Mouse (Mus musculus): ENCODE data around the gene Calm3. TPM values are rescaled to one million over a fixed set of nuclear protein-coding genes. Genes with fewer than 3 reads are reported as not detected.

Gene Calm3
- total RNA-seq, 4 experiments from 2014 or later = 1,722 to 2,104 (median 1,900) TPM

GRCm38 (mm10) chr7:16891641-16892351 lies 32.1 kb downstream of the Calm3 start, which contains the start of gene Gng8:
Gene Gng8 (plus strand): TSS chr7:16891786.
- DNase-seq (ENCODE audit: low spot score in 2 of 2) = peak; percentile 76 to 86

DNA sequence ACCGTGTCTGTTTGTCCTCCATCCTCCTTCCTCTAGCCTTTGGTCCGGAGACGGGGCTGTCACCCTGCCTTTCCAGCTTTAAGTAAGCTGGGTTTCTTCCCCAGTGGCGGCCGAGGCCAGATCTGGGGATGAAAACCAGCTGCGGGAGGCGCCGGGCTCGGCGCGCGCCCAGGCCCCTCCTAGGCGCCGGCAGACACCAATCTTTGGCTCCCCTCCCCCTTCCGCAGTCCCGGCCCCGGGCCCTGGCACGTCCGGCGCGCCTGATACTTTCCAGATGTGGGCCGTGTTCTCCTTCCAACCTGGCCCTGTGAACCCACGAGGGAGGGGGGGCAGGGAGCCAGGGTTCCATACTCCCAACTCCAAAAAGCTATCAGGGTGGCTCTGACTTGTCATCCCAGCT lies 33.0 kb downstream of the Calm3 start:
- DNase-seq (ENCODE audit: low spot score in 2 of 2) = no peak

GRCm38 (mm10) chr7:16890536-16890935 lies 33.4 kb downstream of the Calm3 start:
- DNase-seq (ENCODE audit: low spot score in 2 of 2) = no peak

GRCm38 (mm10) chr7:16885905-16886304 lies 38.0 kb downstream of the Calm3 start:
- no peak for DNase-seq (ENCODE audit: low spot score in 2 of 2)

DNA sequence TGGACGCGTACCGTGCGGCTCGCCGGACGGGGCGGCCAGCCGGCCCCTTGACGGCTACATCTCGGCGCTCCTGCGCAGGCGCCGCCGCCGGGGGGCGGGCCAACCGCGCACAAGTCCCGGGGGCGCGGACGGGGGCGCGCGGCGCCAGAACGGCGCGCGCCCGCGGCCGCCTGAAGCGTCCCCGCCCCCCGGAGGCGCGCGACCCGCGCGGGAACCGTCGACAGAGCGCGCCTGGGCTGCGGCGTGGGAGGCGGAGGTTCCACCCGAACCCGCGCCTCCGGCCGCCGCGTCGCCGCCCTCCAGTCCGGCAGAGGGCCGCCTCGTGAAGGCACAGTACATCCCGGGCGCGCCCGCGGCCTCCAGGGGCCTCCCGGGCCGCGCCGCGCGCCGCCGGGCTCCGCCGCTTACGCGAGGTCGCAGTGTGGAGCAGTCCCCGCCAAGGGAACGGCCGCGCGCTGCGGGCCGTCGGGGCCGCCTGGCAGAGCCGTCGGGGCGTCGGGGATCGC lies 38.6 kb downstream of the Calm3 start:
- DNase-seq (ENCODE audit: low spot score in 2 of 2) = no peak

GRCm38 (mm10) chr7:16884334-16884733 lies 39.6 kb downstream of the Calm3 start:
- DNase-seq (ENCODE audit: low spot score in 2 of 2) = no peak

- no peak for DNase-seq (ENCODE audit: low spot score in 2 of 2)
Observed at GRCm38 (mm10) chr7:16883162-16883561, 40.8 kb downstream of the Calm3 start.

GRCm38 (mm10) chr7:16880615-16881014 lies 43.3 kb downstream of the Calm3 start:
- DNase-seq (ENCODE audit: low spot score in 2 of 2) = no peak

GRCm38 (mm10) chr7:16879796-16880547 lies 43.9 kb downstream of the Calm3 start:
- peak in 1 of 2 experiments; percentile 59 for DNase-seq (ENCODE audit: low spot score in 2 of 2)

GRCm38 (mm10) chr7:16877717-16878116 lies 46.2 kb downstream of the Calm3 start:
- no peak for DNase-seq (ENCODE audit: low spot score in 2 of 2)

DNA sequence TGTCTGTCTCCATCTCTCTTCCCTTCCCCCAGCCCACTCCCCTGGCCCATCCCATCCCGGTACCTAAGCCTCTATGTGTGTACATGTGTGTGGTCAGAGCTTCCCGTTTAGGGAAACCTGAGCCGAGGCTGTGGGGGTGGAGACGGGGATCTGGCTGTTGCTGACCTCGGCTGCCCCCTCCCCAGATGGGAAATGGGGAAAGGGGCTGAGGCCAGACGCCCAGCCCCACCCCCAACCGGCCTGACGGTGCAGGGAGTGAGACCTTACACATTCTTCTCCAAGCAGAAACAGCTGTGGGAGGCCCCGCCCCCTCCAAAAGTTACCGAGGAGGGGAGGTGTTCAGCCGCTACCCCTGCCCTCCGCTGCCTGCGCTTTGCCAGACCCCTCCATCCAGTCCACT lies 47.3 kb downstream of the Calm3 start:
- no peak for DNase-seq (ENCODE audit: low spot score in 2 of 2)

DNA sequence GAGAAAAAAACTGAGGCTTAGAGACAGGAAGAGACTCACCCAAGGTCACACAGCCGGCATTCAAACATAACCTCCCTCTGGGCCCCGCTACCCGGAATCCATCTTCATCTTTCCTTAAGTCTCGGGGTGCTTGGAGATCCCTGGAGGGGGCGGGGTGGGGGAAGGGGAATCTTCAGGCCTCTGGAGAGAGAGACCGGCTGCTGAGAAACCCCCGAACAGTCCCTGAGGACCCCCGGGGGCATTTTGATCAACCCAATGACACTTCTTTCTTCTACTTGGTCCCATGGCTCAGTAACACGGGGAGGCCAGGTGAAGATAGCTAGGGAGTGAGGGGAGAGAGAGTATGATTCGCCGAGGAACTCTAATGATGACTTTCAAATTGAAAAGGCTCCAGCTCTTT lies 47.9 kb downstream of the Calm3 start:
- DNase-seq (ENCODE audit: low spot score in 2 of 2) = no peak

DNA sequence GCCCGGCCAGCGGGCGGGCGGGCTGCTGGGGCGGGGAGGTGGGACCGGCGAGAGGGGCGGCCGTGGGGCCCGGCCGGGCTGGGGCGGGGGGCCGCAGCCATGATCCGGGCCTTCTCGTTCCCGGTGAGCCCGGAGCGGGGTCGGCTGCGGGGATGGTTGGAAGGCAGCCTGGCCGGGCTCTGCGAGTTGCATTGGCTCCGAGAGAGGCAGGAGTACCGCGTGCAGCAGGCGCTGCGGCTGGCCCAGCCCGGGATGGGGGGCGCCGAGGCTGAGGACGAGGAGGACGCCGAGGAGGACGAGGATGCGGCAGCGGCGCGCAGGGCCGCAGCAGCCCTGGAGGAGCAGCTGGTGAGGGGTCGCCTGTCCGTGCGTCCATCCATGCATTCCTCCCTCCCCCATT lies 48.6 kb downstream of the Calm3 start:
- no peak for DNase-seq (ENCODE audit: low spot score in 2 of 2)

- no peak for DNase-seq (ENCODE audit: low spot score in 2 of 2)
Observed at GRCm38 (mm10) chr7:16875310-16875325, 48.8 kb downstream of the Calm3 start, which contains the start of gene Dact3. Gene Dact3 (plus strand): TSS chr7:16875317.

DNA sequence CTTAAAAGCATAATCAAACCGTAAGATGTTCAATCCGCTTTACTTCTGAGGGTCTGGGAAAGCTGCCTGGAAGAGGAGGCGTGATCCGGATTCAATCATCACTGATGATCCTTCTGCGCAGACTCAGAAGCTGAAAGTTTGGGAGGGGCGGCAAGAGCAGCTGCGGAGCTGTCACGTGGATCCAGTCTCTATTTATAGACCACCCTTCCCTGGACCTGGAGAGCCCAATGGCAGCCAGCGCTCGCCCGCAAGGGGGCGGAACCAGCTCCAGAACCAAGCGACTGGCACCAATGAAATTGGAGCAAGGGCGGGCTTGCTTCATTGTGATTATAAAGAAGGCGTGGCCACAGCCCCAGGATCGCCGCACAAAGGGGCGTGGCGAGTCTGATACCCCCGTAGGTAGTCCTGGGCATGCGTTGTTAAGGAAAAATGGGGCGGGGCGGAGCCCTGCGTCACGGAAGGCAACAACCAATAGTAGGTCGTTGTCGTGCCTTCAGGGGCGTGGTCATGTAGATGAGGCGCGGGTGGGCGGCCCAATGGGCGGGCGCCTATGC lies 49.1 kb downstream of the Calm3 start:
- DNase-seq (ENCODE audit: low spot score in 2 of 2) = peak; percentile 100

DNA sequence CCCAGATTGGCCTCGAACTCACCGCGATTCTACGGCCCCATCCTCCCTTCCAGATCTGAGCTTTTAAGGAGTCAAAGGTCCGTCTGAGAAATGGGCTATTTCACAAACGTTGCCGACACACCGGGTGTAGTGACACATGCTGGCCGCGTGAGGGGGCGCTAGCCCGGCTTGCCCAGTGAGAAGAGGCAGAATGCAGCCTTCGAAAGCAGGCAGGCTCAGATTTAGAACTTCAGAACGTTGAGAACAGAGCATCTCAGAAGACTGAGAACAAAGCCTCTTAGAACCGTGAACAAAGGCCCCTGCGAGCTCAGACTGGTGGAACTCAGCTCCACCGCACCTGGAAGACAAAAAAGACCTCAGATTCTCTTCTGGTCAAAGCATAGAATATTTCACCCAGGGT lies 49.7 kb downstream of the Calm3 start:
- DNase-seq (ENCODE audit: low spot score in 2 of 2) = peak; percentile 68 to 73

GRCm38 (mm10) chr7:16873392-16873791 lies 50.5 kb downstream of the Calm3 start:
- no peak for DNase-seq (ENCODE audit: low spot score in 2 of 2)

GRCm38 (mm10) chr7:16872478-16872877 lies 51.4 kb downstream of the Calm3 start:
- no peak for DNase-seq (ENCODE audit: low spot score in 2 of 2)

GRCm38 (mm10) chr7:16871600-16871999 lies 52.3 kb downstream of the Calm3 start:
- no peak for DNase-seq (ENCODE audit: low spot score in 2 of 2)

GRCm38 (mm10) chr7:16869497-16869896 lies 54.4 kb downstream of the Calm3 start:
- peak; percentile 91 to 97 for DNase-seq (ENCODE audit: low spot score in 2 of 2)

GRCm38 (mm10) chr7:16867488-16867887 lies 56.4 kb downstream of the Calm3 start:
- no peak for DNase-seq (ENCODE audit: low spot score in 2 of 2)

All from layer of hippocampus, adult 8-10 months (tissue).